Mouse (Mus musculus) bone marrow macrophage, adult 2 months (primary cell): ENCODE measurements at regions not wholly inside any gene's neighbourhood (a gene's known extent, or its start where the extent isn't known, plus 50 kb on each side); places are given as distances from the start of the nearest gene placed in this dataset.

ENCODE experiments used
- CTCF ChIP-seq: IDR thresholded peaks from 2 replicates; pipeline ENCODE4 v1.5.1; 2012; ENCODE audit warnings: low read depth, mild to moderate bottlenecking, low read length, moderate library complexity
- POLR2A ChIP-seq: IDR thresholded peaks from 2 replicates; pipeline ENCODE4 v1.6.1; 2012; ENCODE audit warnings: mild to moderate bottlenecking, low read depth, low read length, borderline replicate concordance

DNA sequence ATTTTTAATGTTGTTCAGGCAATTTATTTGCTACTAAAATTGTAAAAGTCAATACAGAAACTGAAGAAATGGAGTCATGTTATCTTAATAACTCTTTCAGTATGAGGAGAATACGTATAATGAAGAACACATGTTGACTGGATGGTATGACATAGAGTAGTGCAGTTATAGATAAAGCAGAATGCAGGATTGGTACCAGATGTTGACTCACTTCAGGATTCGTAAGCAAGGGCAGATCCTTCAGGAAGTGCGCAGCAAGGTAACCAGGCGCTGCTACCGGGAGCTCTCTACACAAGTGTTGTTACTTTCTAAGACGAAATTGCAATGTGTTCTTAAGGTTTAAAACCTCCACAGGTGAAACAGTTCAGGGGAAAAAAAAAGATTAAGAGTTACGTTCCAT is 683.3 kb downstream of the Robo2 start:
- no peak for TF ChIP-seq POLR2A
- no peak for TF ChIP-seq CTCF
